Mouse (Mus musculus) CH12F3 (cell line): ENCODE measurements around the gene Hist1h2ag.

Experiments
- in situ Hi-C: fragments of 300-500 bp; cut with MboI; formaldehyde crosslinking; loops from 2 replicates; pipeline ENCODE4 v1.14.3; 2020; ENCODE audit warnings: low sequenced_read_pairs

Hist1h2ag gene

GRCm38 (mm10) chr13:21993957-21994738, 48.6 kb downstream of the Hist1h2ag start:
- in situ Hi-C loops: no loop called here

DNA sequence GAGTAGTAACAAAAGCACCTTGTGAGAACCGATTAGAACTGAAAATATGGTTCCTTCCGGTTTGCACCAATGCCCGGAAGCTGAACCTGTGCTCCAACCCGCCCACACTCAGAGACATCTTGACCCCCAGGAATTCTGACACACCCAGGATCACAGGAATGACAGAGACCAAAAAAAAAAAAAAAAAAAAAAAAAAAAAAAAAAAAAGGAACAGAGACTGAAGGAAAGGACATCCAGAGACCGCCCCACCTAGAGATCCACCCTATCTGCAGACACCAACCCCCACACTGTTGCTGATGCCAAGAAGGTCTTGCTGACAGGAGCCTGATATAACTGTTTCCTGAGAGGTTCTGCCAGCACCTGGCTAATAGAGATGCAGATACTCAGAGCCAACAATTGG, 50.2 kb downstream of the Hist1h2ag start:
- in situ Hi-C loops: no loop called here
